Mouse (Mus musculus) heart, postnatal 25 days (tissue): ENCODE measurements around the gene a. TPM values are rescaled to one million over a fixed set of nuclear protein-coding genes. Genes with fewer than 3 reads are reported as not detected.
"Not testable (repeated sequence)": the region's sequence is repeated elsewhere in the genome, so short reads cannot be mapped to it uniquely, and the experiment has no call there.

Source experiments
- DNase-seq: peaks from one replicate; pipeline ENCODE4 v3.0.0; 2022; ENCODE audit warnings: low spot score
- intact Hi-C: fragments of 180-260 bp; cut with DNase I; formaldehyde crosslinking; loops from one replicate; pipeline ENCODE4 v1.15.1; 2025
- total RNA-seq, 2 experiments: library from RNA; stranded (reverse); gene quantifications; 2 replicates each; pipeline ENCODE4 v1.2.3; 2021

The a gene
- total RNA-seq, 2 experiments from 2014 or later, result not detected

DNA sequence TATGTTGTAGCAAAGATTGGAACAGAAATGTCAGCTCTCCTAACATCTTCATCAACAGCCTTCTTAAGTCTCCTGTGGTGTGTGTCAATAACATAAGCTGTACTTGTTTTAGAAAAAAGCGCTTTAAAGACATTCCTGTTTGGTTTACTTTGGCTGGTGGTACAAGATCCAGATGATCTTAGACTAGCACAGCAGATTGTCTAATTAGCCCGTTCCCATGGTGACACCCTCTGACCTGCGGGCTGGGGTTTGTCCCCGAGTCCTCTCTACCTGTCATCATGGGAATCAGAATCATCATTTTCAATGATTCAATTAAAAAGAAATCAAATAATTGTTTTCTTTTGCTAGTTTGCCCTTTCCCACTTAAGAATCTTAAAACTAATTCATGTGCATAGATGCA, 36.3 kb downstream of the a start:
- no peak for DNase-seq
- intact Hi-C loops, result no loop called here

DNA sequence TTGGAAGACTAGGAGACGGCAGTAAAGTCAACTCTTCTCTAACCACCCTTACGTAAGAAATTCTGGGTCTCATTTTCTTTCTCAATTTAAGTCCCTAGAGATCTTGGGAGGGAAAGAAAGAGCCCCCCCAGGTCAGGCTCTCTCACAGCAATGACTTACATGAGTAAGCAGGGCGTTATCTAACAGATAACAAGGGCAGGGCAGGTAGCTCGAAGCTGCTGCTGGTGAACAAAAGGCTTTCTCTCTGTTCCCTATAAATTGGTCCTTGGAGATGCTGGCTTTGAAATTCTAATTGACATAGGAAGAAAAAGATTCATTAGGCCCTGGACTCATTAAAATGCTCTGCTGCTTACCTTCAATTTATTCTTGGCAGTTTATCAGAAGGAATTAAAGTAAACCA, 41.3 kb downstream of the a start:
- intact Hi-C loops, result no loop called here
- DNase-seq, result no peak

DNA sequence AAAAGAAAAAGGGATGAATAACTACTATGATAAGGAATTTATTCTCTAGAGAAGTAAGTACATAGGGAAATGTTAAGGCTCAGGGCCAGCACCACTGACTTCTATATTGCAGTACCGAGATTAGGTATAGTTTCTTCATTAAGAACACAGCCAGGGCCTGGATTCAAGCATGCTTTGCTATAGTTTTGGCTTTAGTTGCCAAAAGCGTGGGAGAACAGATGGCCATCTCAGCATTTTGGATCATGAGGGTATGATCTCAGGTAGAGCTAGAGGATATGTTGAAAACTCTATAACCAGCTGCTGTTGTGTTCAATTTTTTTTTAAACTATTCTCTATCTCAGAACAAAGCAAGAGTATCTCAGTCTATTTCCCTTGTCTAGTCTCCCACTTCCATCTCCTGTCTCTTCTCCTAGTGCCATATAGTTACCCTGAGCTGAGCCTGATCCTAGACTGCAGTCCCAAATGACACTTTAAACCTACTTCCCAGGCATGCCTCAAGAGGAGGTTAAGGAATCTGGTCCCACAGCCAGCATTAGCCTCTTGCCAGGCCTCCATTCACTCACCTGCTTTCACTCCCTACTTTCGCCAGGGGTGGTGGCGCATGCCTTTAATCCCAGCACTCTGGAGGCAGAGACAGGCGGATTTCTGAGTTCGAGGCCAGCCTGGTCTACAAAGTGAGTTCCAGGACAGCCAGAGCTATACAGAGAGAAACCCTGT, 43.1 kb downstream of the a start:
- intact Hi-C loops, result no loop called here

DNA sequence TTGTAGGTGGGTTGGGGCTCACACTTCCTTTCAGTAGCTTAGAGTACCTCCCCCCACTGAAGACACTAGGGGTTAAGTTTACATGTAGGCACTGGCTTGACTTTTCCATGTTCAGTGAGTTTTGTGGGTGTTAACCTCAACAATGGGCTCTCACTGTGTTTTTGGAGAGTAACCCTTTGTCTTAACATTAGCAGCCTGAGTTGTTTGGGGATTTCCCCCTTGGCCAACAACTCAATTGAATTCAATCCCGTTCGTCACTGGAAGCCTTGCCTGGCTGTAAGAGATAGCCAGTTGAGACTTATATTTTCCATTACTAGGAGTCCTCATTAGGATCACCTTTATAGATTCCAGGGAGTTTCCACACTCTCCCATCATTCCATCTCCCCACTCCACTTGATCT, 45.3 kb downstream of the a start:
- no peak for DNase-seq
- intact Hi-C loops, result no loop called here

More for the DNA sequence above, 43.1 kb downstream of the a start:
- DNase-seq, result no peak

DNA sequence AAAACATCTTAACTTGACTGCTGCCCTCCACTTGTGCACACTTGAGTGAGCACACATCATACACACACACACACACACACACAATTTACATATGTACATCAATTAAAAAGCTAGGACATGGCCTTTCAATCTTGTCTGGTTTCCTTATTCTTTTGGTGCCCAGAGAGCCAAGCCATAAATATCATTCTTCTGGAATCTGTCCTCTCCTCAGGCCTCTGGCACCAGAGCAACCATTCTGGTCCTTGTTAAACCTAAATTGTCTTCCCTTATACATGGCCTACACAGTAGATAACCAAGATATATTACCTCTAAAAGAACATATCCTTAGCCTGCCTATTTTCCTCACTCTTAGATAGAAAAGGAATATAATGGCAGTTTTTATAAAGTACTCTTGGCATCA, 56.9 kb downstream of the a start:
- intact Hi-C loops, result no loop called here
- DNase-seq, result no peak

DNA sequence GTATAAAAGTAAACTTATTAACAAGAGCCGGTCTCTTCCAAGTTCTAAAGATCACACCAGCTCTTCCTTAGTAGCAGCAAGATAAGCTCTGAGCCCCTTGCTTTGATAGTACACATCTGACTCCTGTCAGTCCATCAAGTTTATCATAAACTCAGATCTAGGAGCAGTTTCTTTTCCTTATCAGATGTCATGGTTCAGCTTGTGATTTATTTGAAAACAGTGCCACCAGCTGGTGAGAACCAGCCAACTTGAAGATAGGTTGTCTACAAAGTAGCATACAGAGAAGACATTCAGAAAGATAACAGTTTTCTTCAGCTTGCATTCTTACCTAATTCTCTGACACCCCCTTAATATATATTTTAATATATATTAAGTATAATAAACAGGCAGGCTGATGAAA, 64.2 kb downstream of the a start:
- intact Hi-C loops, result loop anchor here (1.0 to 2.0 kb wide), 2 partner anchors 63 to 152 kb away; no protein-coding TSS in a partner anchor

DNA sequence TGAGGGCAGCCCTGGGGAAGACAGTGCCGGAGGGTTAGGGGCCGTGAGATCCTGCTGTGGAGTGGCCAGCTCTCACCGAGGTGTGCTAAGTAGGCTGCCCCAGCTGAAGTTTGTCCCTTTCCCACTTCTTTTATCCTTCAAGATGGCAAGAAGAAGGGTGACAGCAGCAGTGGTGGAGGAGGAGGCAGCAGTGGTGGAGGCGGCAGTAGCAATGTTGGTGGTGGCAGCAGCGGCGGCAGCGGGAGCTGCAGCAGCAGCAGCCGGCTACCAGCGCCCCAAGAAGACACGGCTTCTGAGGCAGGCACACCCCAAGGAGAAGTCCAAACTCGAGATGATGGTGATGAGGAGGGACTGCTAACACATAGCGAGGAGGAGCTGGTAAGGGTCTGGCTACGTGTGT, 72.5 kb downstream of the a start:
- no peak for DNase-seq

More for the DNA sequence above, 64.2 kb downstream of the a start:
- DNase-seq, result no peak

DNA sequence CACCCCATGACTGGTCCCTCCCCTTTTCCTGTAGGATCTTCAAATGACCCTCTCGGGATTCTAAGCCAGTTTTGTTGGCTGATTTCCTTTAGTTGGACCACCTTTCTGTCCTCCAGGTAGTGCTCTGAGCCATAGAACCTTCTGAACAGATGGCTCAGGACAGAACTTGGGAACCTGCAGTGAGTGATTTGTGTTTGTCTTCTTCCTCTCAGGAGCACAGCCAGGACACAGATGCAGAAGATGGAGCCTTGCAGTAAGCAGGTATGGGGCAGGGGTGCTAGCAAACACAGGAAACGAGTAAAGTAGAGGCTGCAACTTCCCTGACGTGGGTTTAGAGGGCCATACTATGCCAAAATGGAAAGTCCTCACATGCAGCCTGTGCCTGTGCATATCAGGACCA, 74.5 kb downstream of the a start:
- no peak for DNase-seq
- intact Hi-C loops, result no loop called here

More for the DNA sequence above, 72.5 kb downstream of the a start:
- intact Hi-C loops, result no loop called here

DNA sequence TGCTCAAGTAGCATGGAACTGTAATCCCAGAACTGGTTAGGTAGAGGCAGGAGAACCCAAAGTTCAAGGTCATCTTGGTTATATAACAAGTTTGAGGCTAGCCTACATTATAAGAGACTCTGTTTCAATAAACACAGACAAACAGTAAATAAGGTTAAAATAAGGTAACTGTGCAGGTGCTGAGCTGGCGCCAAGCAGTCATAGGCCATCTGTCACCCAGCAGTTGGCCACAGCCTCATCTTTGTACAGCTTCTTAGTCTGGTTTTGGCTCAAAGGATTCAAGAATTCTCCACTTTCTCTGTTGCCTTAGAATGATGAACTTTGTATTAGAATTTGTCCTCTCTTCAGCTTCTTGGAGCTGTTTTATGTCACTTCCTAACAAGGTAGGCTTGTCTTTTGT, 76.9 kb downstream of the a start:
- no peak for DNase-seq
- intact Hi-C loops, result no loop called here

DNA sequence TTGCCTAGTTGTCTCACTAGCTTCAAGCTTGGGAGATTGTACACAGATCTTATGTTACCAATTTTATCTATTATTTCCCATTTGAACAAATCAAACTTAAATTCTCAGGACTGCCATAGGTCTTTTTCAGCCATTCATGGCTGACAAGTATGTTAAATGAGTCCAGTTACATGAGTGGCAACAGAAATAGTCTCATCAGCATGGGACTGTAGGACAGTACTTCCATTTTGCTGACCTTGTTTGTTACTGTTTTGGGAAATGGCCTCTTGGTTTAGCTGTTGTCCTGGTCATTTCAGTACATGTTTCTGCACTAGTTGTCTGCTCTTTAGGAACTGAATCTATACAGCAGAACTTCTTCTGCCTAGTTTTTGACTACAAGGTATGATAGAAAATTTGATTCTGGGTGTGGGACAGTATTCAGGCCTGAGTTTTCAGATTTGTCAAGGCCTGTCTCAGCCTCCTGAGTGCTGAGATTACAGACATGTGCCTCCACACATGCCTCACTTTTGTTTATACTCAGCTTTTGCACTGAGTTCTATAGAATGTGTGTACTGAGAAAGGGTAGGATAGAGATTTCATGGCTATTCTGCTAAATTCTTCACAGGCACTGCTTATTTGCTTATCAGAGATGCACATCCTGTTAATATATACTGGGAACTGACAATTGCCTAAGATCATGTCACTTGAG, 78.9 kb downstream of the a start:
- intact Hi-C loops, result no loop called here
- DNase-seq, result no peak

DNA sequence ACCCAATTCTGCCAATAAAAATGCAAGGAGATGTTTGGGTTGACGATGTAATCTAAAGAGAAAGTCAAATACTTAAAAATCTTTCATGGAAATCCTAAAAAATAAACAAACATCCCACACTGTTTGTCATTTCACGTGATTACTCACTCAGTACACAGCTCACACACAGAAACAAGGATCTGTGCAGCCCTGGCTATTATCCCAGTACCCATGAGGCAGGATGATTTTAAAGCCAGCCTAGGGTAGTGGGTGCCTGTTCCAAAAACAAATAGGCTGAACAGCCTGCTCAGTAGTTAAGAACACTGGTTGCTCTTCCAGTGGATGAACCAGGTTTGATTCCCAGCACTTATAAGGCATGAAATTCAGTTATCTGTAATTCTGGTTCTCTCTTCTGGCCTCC, 85.4 kb downstream of the a start:
- intact Hi-C loops, result no loop called here
- no peak for DNase-seq

DNA sequence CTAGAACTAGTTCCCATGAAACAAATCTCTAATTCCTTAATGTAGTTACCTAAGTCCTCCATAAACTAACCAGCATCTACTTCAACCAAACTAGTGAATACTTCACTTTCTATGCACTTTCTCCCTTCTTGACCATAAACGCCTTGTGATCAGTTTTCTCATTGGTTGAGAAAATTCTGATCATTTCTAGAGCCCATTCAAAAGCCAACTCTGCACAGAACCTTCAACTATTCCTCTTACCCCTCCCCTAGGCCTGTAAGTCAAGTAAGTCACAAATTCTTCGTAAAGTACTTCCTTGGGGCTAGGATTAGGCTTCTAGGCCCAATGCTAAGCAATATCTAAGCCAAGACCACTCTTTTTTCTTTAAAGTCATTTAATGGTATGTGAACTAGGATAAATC, 100.4 kb downstream of the a start:
- no peak for DNase-seq
- intact Hi-C loops, result no loop called here

DNA sequence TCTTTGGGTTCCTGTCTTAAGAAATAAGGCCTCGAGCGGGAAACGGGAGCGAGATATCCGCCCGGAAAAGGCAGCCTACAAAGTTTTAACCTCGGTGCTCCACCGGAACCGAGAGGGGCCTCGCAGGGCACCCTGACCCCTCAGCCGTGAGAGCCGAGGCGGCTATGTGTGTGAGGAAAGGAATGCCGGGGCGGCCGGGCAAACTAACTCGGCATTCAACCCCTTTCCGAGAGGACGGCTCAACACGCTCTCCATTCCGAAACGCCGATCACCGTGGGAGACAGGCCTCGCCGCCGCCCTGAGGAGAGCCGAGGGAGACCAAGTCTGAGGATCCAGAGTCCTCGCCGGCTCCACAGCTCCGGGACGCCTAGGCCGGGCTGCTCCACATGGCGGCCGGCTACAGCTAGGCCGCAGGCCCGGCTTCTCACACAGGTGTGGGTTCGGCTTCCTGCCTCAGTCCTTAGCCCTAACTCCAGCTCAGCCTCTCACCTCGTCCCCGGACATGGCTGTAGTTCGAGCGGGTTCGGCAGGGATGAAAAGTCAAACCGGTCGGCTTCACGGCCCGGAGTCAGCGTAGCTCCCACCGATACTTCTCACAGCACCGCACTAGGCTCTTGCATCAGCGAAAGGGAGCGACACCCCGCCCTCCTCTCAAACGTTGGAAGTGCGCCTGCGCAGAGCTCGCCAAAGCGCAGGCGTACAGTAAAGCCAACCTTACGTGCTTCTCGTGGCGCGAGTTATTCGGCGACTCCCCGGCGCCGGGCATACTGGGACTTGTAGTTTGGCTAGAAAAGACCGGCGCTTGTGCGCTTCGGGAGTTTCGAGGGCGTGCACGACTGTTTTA, 101.2 kb downstream of the a start, which contains the start of gene Eif2s2:
TSS of gene Eif2s2 (minus strand) at position 735 of the 844 bp plus-strand sequence.
- peak; percentile 95 for DNase-seq
- intact Hi-C loops, result loop anchor here (1.0 to 2.0 kb wide), 2 partner anchors 100 to 235 kb away; no protein-coding TSS in a partner anchor

DNA sequence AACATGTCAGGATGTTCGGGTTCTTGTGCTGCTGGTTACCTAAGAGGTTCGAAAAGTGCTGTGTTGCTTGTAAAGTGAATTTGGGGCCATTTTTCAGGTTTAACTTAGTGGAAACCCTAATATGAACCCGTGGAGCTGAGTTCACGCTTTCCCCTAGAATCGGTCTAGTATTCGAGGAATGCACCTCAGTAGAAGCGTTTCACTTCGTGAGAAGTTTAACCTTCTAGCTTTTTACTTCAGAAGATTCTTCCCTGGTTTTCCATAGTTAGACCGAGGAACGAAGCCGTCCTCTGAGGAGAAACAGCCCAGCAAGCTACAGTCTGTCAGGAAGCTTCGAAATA, 101.8 kb downstream of the a start:
- intact Hi-C loops, result loop anchor here (1.0 to 2.0 kb wide), 2 partner anchors 100 to 236 kb away; no protein-coding TSS in a partner anchor

DNA sequence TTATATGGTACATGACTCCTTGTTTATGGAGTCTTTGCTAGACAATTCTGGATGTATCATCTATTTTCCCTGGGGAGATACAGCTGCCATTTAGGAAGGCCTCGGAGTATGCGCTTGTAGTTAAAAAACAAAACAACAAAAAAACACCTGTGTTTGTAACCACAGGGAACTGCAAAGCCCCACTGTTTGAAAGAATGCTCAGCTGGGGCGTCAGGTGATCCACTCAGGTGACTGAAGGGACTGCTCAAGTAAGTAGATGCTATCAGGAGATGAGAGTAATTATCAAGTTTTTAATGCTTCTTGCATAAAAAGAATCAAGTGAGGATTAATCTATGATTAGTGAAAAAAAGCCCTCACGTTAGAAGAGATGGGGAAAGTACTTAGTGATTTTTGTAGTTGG, 102.3 kb downstream of the a start:
- intact Hi-C loops, result loop anchor here (1.0 to 2.0 kb wide), 2 partner anchors 101 to 236 kb away; no protein-coding TSS in a partner anchor
- DNase-seq, result no peak

More for the DNA sequence above, 101.8 kb downstream of the a start:
- DNase-seq, result no peak

DNA sequence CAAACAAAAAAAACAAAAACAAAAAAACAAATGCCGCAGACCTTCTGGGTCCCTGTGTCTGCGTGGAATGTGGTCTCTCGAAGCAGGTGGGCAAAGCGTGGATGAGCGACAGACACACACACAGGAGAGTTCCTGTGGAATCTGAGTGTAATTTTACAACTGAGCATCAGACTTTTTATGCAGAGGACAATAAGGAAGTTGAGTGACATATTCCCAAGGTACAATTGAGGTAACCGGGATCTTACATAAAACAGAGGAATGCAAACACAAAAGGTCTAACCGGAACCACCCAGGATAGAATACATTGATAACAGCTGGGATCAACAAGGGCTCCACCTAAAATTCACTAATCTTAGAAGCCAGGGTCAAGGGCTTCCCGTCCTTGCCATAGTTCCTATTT, 107.8 kb downstream of the a start:
- intact Hi-C loops, DNase-seq: not testable (repeated sequence)

DNA sequence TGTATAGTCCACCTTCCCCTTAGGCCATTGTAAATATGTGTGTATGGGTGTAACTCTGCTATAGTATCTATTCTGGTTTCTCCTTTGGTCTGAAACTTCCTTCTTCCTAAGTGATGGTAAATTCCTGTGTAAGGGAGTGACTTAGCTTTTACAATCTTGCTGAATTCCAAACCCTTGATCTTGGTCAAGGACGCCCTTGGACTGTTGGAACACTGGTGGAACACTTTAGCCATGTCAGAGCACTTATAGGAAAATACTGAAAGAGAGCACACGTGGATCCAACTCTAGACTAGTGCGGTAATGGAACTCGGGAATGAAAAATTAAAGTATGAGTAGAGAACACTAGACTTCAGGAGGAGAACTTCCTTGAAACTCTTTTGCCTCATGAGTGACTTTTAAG, 108.2 kb downstream of the a start:
- intact Hi-C loops, DNase-seq: not testable (repeated sequence)

DNA sequence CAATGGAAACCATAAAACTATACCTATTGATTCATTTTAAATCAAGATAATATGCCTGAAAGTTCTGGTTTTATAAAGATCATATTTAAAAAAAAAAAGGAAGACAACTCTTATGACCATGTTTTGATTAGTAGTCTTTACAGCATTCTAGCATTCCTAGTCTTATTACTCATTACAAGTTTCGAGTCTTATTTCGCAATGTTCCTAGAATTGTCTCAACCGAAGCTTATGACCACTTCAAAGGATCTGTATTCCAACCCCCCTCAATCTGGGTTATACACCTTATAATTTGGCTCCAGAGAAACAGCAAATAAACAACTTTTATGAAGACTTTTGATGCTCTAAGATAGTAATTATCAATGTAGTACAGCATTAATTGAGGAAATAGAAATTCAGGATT, 110.9 kb downstream of the a start:
- intact Hi-C loops, result no loop called here
- DNase-seq, result no peak

DNA sequence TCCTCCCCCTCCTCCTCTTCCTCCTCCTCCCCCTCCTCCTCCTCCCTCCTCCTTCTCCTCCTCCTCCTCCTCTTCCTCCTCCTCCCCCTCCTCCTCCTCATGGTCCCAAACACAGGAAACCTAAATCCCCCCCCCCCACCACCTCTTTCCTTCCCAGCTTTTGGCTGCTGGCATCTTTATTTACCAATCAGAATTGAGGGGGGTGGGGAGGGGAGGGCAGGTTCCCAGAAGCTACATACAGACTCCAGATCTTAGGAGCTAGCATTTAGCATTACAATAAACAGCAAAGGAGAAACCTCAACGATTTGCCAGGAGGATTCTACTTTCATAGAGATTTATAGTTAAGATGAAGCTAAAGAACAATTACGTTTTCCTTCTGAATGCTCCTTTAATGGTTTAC, 114.6 kb downstream of the a start:
- no peak for DNase-seq
- intact Hi-C loops, result no loop called here

DNA sequence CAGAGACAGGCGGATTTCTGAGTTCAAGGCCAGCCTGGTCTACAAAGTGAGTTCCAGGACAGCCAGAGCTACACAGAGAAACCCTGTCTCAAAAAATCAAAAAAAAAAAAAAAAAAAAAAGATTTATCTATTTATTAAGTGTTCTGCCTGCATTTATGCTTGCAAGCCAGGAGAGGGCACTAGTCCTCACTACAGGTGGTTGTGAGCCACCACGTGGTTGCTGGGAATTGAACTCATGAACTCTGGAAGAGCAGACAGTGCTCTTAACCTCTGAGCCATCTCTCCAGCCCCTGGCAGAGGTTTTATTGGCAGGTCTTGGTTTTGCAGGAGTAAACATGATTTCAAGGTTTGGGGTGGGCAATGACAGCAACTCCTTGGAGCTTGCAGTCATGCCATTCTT, 117.0 kb downstream of the a start:
- intact Hi-C loops, result not testable (repeated sequence)

DNA sequence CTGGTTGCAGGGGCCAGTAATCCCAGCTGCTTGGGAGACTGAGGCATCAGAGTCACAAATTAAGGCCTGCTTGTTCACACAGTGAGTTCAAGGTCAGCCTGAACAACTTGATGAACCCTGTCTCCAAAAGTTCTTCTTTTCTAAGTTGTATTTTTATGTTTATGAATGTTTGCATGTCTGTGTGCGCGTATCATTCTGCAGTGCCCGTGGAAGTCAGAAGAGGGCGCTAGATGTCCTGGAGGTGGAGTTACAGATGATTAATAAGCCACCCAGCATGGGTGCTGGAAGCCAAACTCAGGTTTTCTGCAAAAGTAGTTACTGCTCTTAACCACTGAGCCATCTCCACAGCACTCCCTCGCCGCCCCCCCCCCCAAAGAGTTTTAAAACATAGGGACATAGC, 118.6 kb downstream of the a start:
- no peak for DNase-seq
- intact Hi-C loops, result no loop called here

More for the DNA sequence above, 117.0 kb downstream of the a start:
- not testable (repeated sequence) for DNase-seq
